Mouse (Mus musculus) ES-CJ7 (cell line): ENCODE measurements around the gene Bola1.
"Not testable (repeated sequence)": the region's sequence is repeated elsewhere in the genome, so short reads cannot be mapped to it uniquely, and the experiment has no call there.

Source experiments
- DNase-seq: peaks from one replicate; pipeline ENCODE4 v3.0.0; 2011; ENCODE audit warnings: low read depth, low spot score

Gene Bola1

DNA sequence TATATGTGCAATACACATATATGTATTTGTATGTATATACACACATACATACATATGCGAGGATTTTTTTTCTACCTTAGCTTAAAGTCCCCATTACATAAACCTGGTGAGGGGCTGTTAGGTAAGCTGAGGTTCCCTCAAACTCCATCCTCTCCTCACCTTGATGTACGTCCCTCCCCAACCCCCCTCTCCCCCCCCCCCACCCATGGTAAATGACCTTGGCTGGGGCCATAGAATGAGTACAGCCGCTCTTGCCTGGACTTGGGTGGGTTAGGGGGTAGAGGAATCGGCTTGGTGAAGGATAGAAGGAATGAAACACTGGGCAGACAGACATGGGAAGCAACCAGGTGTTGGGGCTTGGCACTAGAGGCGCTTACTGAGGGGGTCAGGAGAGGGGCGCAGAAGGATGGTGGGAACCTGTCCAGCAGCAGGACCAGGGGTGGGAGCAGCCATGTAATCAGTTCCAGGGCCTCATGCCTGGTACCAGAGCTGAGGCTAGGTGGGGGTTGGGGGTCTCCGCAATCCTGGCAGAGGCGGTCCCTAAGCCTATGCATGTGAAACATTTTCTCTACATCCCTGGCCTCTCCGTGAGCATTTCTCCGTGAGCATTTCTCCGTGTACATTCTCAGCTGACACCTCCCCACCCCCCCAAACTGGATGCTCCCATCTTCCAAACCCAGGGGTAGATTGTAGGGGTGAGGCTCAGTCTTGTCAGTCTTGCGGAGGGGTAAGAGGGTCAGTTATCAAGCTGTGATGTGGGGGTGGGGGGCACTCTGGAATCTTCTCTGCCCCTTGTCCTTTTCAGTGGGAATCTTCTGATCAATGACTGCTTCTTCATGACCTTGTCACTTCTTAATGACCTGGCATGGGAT is 37.8 kb downstream of the Bola1 start:
- no peak for DNase-seq

DNA sequence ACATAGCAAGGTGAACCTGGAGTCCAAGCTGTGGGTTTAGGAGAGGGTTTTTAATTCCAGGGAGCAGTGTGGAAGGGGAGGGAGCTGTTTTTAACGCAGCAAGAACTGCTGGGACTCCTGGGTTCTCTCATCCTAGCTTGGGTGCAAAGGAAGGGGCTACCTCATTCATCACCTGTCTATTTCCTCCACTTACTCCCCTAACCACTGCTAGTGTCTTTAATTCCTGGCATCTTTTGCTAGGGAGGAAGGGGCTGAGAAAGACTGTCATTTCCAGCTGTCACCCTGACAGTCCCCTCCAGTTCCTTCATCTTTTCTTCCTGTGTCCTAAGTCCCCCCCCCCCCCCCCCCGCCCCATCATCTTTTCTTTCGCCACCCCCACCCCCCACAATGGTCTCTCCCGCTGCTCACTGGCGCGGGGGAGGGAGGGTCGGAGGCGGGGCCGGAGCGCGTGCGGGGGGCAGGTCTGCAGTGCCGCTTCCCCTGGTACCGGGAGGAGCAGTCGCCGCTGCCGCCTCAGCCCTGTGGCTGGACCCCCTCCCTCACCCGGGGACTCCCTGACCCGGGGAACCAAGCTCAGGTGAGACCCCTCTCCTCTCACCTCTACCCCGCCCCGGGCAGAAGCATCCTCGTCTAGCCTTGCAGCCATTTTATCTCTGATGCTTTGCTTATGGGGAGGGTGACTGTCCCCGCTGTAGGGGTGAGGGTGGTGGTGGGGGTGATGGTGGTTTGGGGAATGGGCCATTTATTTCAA is 38.6 kb downstream of the Bola1 start, which contains the start of gene Sv2a:
TSS of gene Sv2a (plus strand) at position 425 of the 751 bp plus-strand sequence.
- no peak for DNase-seq

DNA sequence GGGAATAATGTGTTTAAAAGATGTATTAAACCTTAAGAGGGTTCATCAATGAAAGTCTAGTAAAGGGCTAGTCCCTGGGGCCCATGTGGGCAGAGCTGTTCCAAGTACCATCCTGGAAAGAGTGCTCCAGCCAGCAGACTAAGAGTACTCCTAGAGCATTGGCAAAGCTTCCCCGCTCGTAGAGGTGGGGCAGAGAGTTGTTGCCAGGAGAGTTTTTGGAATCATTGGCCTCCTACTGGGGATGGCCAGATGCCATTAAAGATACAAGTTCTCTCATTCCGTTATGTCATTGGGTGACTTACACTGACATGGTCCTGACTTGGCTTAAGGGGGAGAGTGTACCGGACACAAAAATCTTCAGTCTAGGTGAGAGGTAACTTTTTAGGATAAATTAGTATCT is 40.0 kb downstream of the Bola1 start:
- DNase-seq, result no peak

DNA sequence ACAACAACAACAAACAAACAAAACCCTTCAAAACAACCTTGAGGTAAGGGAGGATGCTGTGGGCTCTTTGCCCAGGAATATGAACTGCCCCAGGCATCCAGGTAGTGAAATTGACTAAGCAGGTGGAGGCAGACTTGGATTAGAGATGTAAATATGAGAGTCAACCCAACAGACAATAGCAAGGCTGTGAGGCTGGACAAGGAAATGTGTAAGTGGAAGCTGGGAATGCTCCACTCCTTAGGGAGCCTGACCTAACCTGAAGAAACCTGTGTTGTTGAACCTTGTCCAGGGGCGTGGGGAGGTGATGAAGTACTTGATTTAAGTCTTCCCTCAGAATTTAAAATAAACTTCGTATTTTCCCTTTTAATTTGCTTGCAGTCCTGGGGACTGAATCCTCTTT is 40.6 kb downstream of the Bola1 start:
- no peak for DNase-seq

DNA sequence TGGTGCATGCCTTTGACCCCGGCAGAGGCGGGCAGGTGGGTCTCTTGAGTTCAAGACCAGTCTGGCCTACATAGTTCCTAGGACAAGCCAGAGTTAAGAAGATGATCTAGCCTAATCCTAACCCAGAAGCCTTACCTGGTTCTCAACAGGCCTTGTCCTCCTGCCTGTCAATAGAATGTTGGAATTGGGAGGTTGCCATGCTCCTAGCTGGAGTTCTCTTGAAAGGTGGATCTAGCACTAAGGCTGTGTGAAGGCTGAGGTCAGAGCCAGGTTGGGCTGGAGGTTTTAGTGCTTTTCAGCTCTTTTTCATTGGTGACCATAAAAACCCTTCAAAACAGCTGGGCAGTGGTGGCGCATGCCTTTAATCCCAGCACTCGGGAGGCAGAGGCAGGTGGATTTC is 41.1 kb downstream of the Bola1 start:
- DNase-seq, result no peak

DNA sequence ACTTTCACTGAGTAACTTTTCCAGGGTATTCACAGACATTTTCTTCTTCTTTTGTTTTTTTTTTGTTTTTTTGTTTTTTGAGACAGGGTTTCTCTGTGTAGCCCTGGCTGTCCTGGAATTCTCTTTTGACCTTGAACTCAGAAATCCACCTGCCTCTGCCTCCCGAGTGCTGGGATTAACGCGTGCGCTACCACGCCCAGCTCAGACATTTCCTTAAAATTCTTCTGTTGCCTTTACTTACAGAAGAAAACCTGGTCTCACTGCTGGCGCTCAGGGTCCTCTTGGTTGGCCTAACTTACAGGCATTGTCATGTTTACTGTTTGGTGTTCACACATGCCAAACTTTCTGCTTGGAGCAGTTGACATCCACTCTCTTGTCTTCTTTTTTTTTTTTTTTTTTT is 44.3 kb downstream of the Bola1 start:
- DNase-seq, result peak; percentile 66

DNA sequence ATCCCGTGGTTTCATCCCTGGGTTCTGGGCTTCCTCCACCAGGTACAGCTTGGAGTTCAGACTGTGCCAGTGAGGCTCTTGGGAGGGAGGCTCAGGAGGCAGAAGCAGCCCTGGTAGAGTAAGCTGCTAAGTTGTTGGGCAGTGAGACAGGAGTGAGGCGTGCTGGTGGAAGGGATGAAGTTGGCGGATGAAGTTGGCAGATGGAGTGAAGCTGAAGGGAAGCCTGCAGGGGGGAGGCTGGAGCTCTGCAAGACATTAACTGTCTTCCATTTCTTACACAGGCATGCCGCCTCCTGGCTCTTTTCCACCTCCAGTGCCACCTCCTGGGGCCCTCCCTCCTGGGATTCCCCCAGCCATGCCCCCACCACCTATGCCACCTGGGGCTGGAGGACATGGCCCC is 45.5 kb downstream of the Bola1 start:
- not testable (repeated sequence) for DNase-seq

DNA sequence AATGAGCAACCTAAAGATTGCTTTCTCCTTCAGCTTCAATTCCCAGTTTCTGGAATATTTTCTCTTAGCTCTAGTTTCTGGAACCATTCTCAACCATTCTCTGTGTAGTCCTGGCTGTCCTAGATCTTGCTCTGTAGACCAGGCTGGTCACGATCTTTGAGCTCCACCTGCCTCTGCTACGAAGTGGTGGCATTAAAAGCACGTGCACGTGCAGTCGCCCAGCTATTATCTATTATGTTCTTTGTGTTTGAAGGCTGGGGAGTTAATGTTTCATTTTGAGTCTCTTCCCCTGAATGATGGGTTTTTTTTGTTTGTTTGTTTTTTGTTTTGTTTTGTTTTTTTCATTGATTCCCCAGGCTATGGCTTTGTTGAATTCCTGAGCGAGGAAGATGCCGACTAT is 46.3 kb downstream of the Bola1 start:
- no peak for DNase-seq

- DNase-seq, result peak; percentile 92
Measured at GRCm38 (mm10) chr3:96172197-96173178, 47.0 kb downstream of the Bola1 start, which contains the start of gene Sf3b4. Gene Sf3b4, plus strand, starts transcription at chr3:96172332.

DNA sequence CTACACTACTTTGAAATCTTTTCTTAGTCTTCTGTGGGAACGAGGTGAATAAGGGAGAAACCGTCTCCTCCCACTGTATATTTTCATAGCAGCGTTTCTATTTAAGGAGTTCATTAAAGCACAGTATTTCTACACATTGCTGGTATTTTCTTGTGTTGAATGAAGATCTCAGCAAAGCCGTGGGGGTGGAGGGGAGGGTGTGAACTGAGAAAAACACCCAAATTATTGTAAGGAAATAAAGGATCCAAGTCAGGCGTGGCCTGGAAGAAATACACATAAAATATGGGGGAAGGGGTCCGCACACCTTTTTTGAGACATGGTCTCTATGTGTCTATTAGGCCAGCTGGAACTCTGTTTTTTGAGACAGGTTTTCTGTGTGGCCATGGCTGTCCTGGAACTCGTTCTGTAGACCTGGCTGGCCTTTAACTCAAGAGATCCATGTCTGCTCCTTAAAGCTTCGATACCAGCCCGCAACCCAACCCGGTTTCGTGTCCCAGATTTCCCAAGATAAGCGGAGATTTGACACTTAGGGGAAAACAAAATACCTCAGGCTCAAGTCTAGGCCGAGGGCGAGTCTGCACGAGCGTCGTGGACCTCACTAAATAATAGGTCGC is 47.8 kb downstream of the Bola1 start:
- no peak for DNase-seq

DNA sequence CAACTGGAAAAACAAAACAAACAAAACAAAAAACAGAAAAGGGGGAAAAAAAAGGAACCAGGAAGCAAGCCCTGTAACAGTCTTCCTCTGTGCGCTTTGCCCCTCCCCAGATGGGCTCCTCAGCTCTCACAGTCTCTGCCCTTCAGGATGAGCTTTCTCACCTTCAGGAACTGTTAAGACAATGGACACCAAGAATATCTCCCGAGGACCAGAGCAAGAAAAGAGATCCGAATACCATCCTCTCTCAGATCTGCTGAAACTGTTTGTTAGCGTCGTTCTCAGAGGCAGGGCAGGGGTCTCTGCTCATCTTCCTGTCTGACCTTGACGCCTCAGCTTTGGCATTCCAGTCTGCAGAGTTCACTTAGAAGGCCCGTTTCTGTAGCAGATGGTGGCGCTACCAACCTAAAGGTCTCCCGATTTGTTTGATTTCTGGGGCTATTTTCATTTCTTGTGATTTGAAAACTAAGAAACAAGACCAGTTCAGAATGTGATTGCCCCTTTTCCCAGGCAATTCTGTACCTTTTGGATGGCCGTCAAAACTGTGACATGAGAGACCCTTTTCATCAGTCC is 48.4 kb downstream of the Bola1 start:
- DNase-seq, result peak; percentile 39

DNA sequence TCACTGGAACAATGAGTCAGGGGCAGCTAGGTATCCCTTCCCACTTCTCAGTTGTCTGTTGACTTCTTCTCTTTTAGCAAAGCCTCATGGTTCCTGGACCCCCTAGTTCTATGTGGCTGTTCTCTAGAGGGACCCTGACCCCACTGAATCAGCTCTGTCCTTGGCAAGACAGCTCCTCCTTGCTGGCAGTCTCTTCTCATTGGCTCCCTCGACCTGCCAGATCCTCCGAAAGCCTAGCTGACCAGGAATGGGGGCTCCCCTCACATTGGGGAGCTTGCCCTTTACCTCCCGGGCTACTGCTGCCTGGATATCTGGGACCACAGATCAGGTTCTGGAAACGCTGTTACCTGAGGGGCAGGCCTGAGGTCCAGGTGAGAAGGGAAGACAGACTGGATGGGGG is 49.2 kb downstream of the Bola1 start:
- DNase-seq, result no peak

- DNase-seq, result no peak
Measured at GRCm38 (mm10) chr3:96168466-96169158, 50.9 kb downstream of the Bola1 start.

DNA sequence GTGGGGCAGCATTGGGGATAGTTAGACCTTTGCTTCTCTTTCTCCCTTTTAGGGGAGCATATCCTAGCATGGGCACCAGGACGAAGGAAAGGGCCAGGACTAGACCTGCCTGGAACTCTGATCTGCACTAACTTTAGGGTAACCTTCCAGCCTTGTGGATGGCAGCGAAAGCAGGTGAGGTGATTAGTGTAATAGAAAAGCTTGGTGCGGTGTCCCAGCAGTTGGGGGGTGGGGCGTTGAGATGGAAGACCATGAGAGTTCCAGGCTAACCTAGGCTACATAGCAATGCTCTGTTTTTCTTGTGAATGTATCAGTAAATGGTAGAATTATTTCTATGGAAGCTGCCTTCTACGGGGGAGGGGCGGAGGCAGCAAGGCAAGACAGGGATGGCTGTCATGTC is 56.5 kb downstream of the Bola1 start:
- DNase-seq, result no peak

DNA sequence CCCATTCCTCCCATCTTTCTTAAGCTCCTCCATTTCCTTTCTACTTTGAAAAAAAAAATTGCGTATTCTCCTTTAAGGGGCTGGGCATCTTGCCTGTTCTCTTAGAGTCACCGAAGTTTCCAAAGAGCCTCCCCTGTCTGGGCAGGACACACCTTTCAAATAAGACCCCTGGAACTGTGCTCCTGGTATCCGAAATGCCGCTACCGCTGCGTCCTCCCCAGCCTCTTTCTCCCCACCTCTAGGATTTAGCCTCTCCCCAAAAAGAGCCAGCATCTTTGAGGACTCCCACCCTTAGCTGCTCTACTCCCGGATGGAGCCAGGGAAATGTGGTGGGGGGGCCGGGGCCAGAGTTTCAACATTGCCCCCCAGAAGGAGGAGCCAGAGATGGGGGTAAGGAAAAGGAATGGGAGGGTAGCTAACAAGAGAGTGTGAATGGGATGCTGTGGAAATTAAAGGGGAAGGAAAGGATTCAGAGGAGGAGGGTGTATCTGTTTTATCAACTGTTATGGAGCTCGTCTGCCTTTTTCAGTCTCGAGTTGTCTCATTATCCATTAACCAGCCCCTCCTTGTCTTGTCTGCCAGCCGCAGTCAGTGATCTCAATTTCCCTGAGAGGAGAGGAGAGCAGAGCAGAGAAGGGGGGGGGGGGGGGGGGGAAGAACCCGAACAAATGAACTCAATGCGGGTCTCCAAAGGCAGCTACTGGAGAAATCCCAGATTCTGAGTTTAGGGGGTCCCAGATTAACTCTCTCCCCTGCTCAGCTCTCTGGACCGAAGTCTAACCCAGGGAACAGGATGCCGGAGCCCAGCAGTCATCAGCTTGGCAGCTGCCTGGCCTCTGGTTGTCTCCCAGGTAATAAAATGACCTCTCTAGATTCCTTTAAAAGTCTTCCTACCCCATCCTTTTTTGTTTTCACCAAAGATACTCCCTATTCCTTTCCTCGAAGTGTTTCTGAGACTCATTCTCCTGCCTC is 57.4 kb downstream of the Bola1 start, which contains the start of gene Mtmr11:
TSS of gene Mtmr11 (plus strand) at position 136 of the 972 bp plus-strand sequence.
- DNase-seq, result no peak

- peak; percentile 80 for DNase-seq
Measured at GRCm38 (mm10) chr3:96160803-96161516, 58.5 kb downstream of the Bola1 start.

DNA sequence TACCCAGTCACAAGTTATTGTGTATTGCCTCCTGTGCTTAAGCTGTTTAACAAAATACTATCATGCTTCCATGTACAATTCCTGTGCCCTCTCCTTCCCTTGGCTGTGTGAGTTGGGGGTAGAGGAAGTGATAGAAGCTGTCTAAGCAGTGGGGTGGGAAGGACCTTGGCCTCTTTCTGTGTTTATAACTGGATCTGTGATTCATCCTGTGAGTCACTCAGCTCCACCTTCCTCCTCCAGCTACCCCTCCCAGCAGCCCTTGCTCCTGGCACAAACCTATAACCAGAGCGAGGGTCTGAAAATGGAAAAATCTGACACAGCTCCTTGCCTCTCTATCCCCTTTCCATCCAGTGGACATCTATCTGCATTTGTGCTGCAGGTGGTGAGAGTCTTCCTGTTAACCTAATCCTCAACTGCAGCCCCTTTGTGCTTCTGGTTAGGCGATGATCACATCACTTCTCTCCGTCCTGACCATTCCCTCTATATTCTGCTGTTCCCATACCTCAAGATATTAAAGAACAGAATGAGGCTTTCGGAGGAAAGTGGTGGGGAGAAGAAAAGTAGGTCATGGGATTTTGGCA is 59.2 kb downstream of the Bola1 start:
- DNase-seq, result no peak

DNA sequence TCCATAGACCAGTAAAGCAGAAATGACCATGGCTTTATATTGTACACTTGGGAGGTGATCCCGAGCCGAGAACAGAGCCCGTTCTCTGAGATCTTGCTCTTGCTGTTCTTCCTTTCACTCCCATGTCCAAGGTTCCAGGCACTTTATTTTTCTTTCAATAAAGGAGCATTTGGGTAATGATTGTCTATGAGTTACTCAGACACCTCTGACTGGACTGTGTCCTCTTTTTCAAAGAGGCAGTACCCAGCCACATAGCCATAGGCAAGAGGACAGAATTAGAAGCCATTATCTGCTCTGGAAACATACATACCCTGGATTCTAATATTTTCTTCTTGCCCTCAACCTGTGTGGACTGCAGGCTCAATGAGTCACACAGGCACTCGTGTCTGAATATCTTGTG is 59.7 kb downstream of the Bola1 start:
- no peak for DNase-seq
